Mouse (Mus musculus) induced T-regulatory cell, adult 2 months (primary cell): ENCODE data around the gene 9430015G10Rik.

Experiments used
- DNase-seq: peaks from one replicate; pipeline ENCODE4 v3.0.0-alpha.2; 2012; ENCODE audit warnings: low read depth

Gene 9430015G10Rik

GRCm38 (mm10) chr4:156171828-156172227, 62.0 kb downstream of the 9430015G10Rik start:
- no peak for DNase-seq
